14 mouse cellular contexts compared by ENCODE assay signal in the genomic region with DNA sequence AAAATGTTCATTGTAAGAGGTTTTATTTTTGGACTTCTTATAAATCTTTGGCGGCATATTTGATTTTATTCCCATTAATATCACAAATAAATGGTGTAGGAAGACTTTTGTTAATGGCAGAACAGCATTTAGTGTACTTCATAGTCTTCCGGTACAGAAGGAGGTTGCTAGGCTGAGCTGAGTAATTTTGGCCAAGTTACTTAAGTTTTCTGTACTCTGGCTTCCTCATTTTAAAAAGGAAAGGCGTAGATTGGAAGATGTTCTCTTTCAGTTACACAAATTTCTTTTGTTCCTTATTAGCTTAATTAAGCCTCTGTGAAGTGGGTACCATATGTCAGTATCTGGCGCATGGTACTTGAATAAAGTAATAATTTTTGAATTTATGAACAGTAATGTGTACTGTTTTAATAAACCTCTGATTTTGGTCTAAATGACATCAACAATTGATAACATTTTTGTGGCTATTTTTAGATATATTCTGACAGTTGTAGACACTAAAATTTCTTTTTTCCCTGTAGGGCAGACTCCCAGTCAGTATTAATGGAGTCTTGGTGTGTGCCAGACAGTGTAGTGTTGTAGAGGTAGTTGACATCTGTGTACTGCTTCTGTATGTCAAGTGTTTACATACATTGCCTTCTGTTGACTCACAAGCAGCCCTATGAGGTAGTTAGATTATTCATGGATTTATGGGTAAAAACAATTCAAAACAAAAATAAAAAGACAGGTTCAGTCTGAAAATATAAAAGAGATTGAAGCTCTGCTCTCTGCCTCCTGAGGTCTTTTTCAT.
"Had no signal": no experiment of that assay in that cellular context is flagged by ENCODE, and none has a peak within 500 bp of the region (broad histone marks: within the 10 kb centered on the region; RNA-seq: fewer than 3 reads in every experiment).

No protein-coding gene starts in this region.

- H3K27me3 ChIP-seq: limb, embryonic 12.5 days; lung, embryonic 15.5 days; neural tube, embryonic 15.5 days had no signal

- H3K9me3 ChIP-seq: limb, embryonic 12.5 days; lung, embryonic 15.5 days; midbrain, embryonic 10.5 days; neural tube, embryonic 15.5 days had no signal

- ATAC-seq: intestine, postnatal 0 days had no signal

- H3K4me1 ChIP-seq: limb, embryonic 12.5 days; lung, embryonic 15.5 days; midbrain, embryonic 10.5 days; neural tube, embryonic 15.5 days had no signal

- DNase-seq: kidney, adult 8-10 months; kidney, postnatal 25 days; layer of hippocampus, adult 9-11 months; layer of hippocampus, postnatal 36 days; midbrain, embryonic 14.5 days; thymus, adult 18-20 months; thymus, postnatal 14 days had no signal

- H3K4me2 ChIP-seq: limb, embryonic 12.5 days; liver, embryonic 11.5 days; lung, embryonic 15.5 days; neural tube, embryonic 15.5 days had no signal

- H3K27ac ChIP-seq: limb, embryonic 12.5 days; lung, embryonic 15.5 days; midbrain, embryonic 10.5 days; neural tube, embryonic 15.5 days had no signal

- H3K9ac ChIP-seq: limb, embryonic 12.5 days; lung, embryonic 15.5 days; neural tube, embryonic 15.5 days had no signal

- H3K4me3 ChIP-seq: limb, embryonic 12.5 days; lung, embryonic 15.5 days; midbrain, embryonic 10.5 days; myocyte; neural tube, embryonic 15.5 days had no signal
